Mouse (Mus musculus) embryo, embryonic 11 days (tissue): ENCODE data around the gene Nfu1.
"Not testable (repeated sequence)": the region's sequence is repeated elsewhere in the genome, so short reads cannot be mapped to it uniquely, and the experiment has no call there.

ENCODE experiments used
- DNase-seq: peaks from one replicate; pipeline ENCODE4 v3.0.0-alpha.2; 2015

Gene Nfu1

DNA sequence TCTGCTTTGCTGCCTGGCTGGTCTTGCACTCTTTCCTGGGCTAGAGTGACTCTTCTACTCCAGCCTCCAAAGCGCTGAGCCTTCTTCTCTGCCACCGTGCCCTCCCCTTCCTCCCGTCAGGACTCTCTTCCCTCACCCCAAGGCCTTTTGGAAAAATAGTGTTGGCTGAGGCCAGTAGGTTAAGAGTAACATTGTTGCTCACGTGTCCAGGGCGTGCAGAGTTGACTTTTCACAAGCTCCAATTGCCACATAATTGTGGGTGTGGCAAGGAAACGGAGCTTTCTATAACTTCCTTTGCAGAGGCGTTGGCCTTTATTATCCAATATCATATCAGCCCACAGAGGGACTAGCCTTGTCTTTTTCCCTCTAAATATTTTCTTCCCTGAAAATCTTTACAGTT, 17.9 kb downstream of the Nfu1 start:
- no peak for DNase-seq

- DNase-seq = no peak
Observed at GRCm38 (mm10) chr6:87028881-87029280, 19.8 kb downstream of the Nfu1 start.

DNA sequence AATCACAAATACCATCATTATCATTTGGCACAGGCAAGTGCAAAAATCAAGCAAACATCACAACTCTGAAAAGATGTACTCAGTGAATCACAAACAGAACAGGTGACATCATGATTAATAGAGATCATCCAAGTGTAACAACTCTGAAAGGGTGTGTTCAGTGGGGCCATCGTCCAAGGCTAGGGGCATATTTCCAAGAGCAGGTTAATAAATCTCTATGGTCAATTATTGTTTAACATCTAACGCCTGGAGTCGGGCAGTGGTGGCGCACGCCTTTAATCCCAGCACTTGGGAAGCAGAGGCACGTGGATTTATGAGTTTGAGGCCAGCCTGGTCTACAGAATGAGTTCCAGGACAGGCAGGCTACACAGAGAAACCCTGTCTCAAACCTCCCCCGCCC, 22.3 kb downstream of the Nfu1 start:
- not testable (repeated sequence) for DNase-seq

DNA sequence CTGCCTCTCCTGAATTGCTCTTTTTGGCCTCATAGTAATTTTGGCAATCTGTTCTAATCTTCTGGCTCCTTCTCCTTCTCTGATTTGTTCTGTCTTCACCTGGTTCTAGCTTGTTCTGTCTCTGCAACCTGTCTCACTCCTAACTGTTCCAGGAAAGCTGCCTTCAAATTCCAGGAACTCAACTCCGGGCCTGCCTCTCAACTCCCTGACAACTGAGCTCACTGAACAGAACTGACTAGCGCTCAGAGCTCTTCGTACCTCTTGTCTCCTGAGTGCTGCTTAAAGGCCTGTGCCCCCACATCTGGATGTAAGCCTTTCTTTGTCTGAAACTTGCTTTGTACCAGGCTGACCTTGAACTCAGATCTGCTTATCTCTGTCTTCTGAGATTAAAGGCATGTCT, 23.4 kb downstream of the Nfu1 start:
- DNase-seq = no peak

GRCm38 (mm10) chr6:87034395-87034794, 25.4 kb downstream of the Nfu1 start:
- DNase-seq = no peak

- no peak for DNase-seq
Observed at GRCm38 (mm10) chr6:87037826-87038620, 29.0 kb downstream of the Nfu1 start.

- DNase-seq = no peak
Observed at GRCm38 (mm10) chr6:87039161-87039560, 30.1 kb downstream of the Nfu1 start.

DNA sequence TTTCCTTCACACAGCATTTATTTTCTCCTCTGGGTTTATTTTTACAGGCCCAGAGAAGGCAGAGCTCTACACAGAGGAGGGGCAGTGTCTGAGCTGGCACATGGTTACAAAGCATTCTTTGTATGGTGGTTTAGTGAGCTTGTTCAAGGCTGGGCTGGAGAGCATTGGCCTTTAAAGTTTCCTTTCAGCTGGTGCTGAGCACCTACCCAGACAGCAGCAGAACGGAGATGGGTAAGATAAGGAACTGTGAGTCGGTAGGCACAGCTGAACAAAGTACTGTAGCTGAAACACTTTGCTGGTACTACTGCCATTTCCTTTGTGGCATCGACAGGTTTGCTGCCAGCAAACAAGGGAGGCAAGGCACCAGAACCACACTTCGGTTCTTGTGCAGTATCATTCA, 31.9 kb downstream of the Nfu1 start:
- no peak for DNase-seq

- DNase-seq = no peak
Observed at GRCm38 (mm10) chr6:87041431-87041830, 32.4 kb downstream of the Nfu1 start.

DNA sequence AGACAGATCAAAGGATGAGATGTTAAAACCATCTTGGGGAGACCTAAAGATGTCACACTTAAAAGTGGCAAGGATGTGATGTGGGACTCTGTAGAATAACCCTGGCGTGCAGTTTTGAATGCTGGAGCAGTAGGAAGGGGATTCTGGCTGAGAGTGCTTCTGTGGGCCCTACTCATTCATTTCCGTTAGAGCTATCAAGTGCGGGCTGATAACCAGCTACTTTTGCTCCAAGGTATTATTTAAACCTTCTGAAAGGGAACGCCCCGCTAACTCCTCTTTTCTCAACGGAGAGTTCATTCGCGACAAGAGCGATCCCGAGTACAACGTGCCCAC, 32.9 kb downstream of the Nfu1 start:
- no peak for DNase-seq

DNA sequence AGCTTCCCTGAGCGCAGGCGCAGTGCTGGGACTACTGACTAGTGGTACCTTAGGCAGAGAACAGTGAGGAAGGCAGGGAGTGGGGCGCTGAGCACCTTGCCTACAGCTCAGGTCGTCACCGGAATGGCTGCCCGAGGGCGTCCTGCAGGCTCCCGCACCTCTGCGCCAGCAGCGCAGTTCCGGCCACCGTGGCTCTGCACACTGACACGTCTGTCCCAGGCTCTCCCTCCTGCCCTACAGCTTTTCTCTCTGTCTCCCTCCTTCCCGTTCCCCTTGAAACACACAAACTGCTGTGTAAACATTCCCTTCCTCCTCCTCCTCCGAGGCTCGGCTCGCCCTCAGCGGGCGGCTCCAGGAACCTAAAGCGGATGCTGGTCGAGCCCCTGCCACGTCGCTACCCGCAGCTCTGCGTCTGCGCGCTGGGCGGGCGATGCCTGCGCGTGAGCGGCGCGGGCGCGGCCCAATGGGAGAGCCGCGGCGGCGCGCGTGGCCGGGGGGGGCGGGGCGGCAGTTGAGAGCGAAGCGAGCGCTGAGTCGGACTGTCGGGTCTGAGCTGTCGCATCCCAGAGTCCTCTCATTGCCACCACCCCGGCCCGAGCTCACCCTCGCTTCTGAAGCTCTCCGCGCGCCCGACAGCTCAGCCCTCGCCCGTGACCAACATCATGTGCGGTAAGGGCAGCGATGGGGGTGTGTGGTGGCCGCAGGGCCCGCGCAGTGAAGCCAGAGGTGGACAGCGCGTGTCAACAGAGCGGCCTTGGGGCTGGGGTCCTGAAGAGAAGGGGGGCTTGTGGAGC, 33.5 kb downstream of the Nfu1 start, which contains the start of gene Gfpt1:
Gene Gfpt1 (plus strand): TSS at position 510 of the 794 bp plus-strand sequence.
- peak; percentile 98 for DNase-seq

GRCm38 (mm10) chr6:87043131-87043516, 34.1 kb downstream of the Nfu1 start:
- no peak for DNase-seq

DNA sequence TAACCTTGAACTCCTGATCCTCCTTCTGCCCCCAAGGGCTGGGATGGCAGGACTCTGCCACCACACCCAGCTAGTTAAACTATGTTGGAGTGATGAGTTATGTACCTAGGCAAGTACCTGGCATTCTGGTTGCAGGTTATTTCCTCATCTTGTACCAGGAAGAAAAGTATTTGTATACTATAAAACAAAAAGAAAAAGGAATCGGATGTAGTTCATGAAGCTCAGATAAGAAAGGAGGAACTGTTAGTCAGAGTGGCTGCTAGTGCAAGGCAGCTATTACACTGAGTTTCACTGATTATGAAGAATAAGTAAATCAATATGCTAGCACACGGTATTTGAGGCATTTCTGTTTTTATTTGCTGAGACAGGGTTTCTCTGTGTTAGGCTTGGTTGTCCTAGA, 35.9 kb downstream of the Nfu1 start:
- DNase-seq = no peak

GRCm38 (mm10) chr6:87045507-87045906, 36.5 kb downstream of the Nfu1 start:
- no peak for DNase-seq

GRCm38 (mm10) chr6:87048712-87049111, 39.7 kb downstream of the Nfu1 start:
- DNase-seq = not testable (repeated sequence)

GRCm38 (mm10) chr6:87051886-87052425, 42.9 kb downstream of the Nfu1 start:
- DNase-seq = no peak

- no peak for DNase-seq
Observed at GRCm38 (mm10) chr6:87054193-87054592, 45.2 kb downstream of the Nfu1 start.

DNA sequence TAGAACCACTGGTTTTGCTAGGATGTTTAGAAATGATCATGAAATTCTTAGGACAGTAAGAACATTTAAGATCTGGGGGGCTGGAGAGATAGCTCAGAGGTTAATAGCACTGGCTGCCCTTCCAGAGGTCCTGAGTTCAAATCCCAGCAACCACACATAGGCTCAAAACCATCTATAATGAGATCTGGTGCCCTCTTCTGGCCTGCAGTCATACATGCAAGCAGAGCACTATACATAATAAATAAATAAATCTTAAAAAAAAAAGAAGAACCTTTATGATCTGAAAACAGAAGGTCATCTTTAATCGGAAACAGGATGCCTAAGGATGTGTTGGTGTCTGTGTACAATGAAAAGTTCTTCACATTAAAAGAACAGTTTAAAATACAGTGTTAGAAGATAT, 50.7 kb downstream of the Nfu1 start:
- no peak for DNase-seq

DNA sequence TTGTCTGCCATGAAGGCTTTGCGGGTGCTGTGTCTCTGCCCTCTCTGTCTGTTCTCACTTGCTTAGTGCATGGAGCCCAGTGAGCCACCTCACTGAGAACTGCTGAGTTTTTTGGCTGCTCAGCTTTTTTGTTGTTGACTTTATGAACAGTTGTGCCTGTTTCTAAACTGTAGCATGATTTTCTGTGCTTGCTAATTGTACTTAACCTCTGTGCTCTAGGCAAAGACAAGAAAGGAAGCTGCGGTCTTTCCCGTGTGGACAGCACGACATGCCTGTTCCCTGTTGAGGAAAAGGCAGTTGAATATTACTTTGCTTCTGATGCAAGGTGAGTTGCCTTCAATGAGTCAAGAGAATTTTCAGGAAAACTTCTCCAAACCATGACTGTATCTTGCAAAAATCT, 54.5 kb downstream of the Nfu1 start:
- DNase-seq = no peak

DNA sequence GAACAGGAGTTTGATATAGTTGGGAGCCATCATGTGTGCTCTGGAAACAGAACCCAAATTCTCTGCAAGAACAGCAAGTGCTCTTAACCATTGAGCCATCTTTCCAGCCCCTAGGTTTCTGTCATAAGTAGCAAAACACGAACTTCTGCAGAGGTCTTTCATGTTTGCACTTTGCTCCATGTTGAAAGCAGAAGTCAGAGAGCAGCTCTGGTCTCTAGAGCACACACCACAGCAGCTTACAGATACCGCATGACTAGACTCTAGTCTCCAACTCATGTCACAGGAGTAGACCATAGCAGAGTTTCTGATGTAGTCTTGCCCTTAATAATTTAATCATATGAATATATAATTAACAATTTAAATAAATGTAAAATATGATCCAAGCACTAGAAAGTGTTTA, 59.2 kb downstream of the Nfu1 start:
- DNase-seq = no peak

- no peak for DNase-seq
Observed at GRCm38 (mm10) chr6:87069195-87069900, 60.3 kb downstream of the Nfu1 start.

DNA sequence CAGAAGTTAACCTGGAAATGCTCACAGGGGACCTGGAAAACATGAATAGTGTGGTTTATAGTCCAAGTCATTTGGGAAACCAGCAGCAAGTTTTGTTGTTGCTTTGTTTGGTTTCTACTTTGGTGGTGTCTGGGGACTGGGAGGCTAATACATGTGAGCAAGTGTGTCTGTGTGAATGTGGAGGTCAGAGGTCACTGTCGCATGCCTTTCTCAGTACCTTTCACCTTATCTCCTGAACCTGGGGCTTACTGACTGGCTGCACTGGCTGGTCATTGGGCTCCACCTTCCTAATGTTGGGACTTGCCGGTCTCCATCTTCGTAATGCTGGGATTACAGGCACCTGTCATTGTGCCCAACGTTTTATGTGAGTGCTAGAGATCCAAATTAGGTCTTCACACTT, 61.6 kb downstream of the Nfu1 start:
- DNase-seq = no peak

DNA sequence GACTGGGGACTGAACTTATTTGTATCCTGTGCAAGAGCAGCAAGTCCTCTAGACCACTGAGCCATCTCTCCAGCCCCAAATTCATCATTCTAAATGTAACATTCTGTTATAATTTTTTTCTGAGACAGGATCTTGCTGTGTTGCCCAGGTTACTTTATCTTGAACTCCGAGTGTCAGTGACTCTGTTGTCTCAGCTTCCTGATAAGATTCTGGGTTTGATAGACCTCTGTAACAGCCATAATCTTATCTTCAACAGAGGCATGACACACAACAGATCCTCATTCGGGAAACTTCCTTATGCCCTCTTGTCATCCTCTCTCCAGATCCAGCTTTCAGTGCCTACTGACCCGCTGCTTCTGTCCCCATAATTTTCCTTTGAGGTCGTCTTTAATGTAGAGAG, 63.7 kb downstream of the Nfu1 start:
- DNase-seq = no peak
